Mouse (Mus musculus) CH12.LX (cell line): ENCODE data around the gene Ppm1k. TPM values are rescaled to one million over a fixed set of nuclear protein-coding genes. Genes with fewer than 3 reads are reported as not detected.

ENCODE experiments used
- DNase-seq: peaks from one replicate; pipeline ENCODE4 v3.0.0-alpha.2; 2013; ENCODE audit errors: extremely low read depth
- H3K27ac ChIP-seq: 2 replicates; pipeline ENCODE4 v1.5.1; 2012; ENCODE audit warnings: low read depth, mild to moderate bottlenecking, control low read depth, moderate library complexity; ENCODE audit not compliant: insufficient read depth
- H3K27me3 ChIP-seq: replicated peaks from 2 replicates; pipeline ENCODE3; 2012; ENCODE audit warnings: inconsistent platforms
- H3K36me3 ChIP-seq, 2 experiments: replicated peaks in 1 of 2; 2 replicates each; pipeline versions ENCODE3 to v1.6.1; 2012; ENCODE audit warnings: inconsistent platforms in 1 of 2, low read length in 1 of 2, mild to moderate bottlenecking in 1 of 2, mixed read lengths in 1 of 2, moderate library complexity in 1 of 2; ENCODE audit not compliant: control insufficient read depth in 1 of 2, insufficient read depth in 1 of 2
- H3K4me1 ChIP-seq, 2 experiments: 2 replicates each; pipeline ENCODE4 v1.6.1; 2012; ENCODE audit warnings: inconsistent platforms in 1 of 2, moderate library complexity in 1 of 2; ENCODE audit not compliant: insufficient read depth in 2 of 2, control insufficient read depth in 1 of 2
- H3K4me2 ChIP-seq: 2 replicates; pipeline ENCODE4 v1.6.1; 2012; ENCODE audit warnings: low read depth, mild to moderate bottlenecking, control low read depth; ENCODE audit not compliant: poor library complexity, insufficient read depth, severe bottlenecking
- H3K4me3 ChIP-seq, 3 experiments: fragments of 150-350 bp in 1 of 3; sonication (generic) in 1 of 3; replicated peaks in 1 of 3; 2 replicates each; pipeline versions ENCODE3 to v1.5.1; 2011 to 2012; ENCODE audit warnings: low read depth in 2 of 3, low read length in 2 of 3, mild to moderate bottlenecking in 2 of 3, moderate library complexity in 2 of 3, control low read depth in 1 of 3, improper control_type of control experiment in 1 of 3, inconsistent platforms in 1 of 3, mixed read lengths in 1 of 3; ENCODE audit not compliant: poor library complexity in 1 of 3
- H3K79me2 ChIP-seq: replicated peaks from 2 replicates; pipeline ENCODE4 v1.6.1; 2012; ENCODE audit warnings: mild to moderate bottlenecking, moderate library complexity; ENCODE audit not compliant: control insufficient read depth, poor library complexity, insufficient read depth, severe bottlenecking; ENCODE audit errors: extremely low read depth
- H3K9ac ChIP-seq: 2 replicates; pipeline ENCODE4 v1.6.1; 2012; ENCODE audit warnings: low read depth, mild to moderate bottlenecking, control low read depth, moderate library complexity; ENCODE audit not compliant: insufficient read depth
- H3K9me3 ChIP-seq: replicated peaks from 2 replicates; pipeline ENCODE3; 2012; ENCODE audit warnings: low read length, inconsistent platforms, mixed read lengths
- CHD1 ChIP-seq: IDR thresholded peaks from 2 replicates; pipeline ENCODE4 v1.6.1; 2012; ENCODE audit warnings: low read depth, low read length, improper control_type of control experiment, inconsistent platforms
- CTCF ChIP-seq, 2 experiments: IDR thresholded peaks in 1 of 2; conservative IDR thresholded peaks in 1 of 2; 2 replicates each; pipeline ENCODE4 v1.5.1; 2011 to 2012; ENCODE audit warnings: low read depth in 2 of 2, low read length in 2 of 2, improper control_type of control experiment in 1 of 2, inconsistent platforms in 1 of 2, mild to moderate bottlenecking in 1 of 2, moderate library complexity in 1 of 2
- E2F4 ChIP-seq: IDR thresholded peaks from 2 replicates; pipeline ENCODE4 v1.6.1; 2011; ENCODE audit warnings: low read depth, low read length, improper control_type of control experiment; ENCODE audit not compliant: insufficient replicate concordance
- ETS1 ChIP-seq: conservative IDR thresholded peaks from 2 replicates; pipeline ENCODE4 v1.6.1; 2012; ENCODE audit warnings: low read depth, mild to moderate bottlenecking, inconsistent platforms, low read length, improper control_type of control experiment, moderate library complexity
- MAFK ChIP-seq: IDR thresholded peaks from 2 replicates; pipeline ENCODE4 v1.6.1; 2011; ENCODE audit warnings: low read length, improper control_type of control experiment; ENCODE audit not compliant: insufficient replicate concordance
- MEF2A ChIP-seq: IDR thresholded peaks from 2 replicates; pipeline ENCODE4 v1.6.1; 2014; ENCODE audit warnings: low read depth, mild to moderate bottlenecking, inconsistent platforms, low read length, improper control_type of control experiment, borderline replicate concordance
- NELFE ChIP-seq: IDR thresholded peaks from 2 replicates; pipeline ENCODE4 v1.6.1; 2011; ENCODE audit warnings: low read depth, low read length, improper control_type of control experiment
- PAX5 ChIP-seq: IDR thresholded peaks from 2 replicates; pipeline ENCODE4 v1.6.1; 2012; ENCODE audit warnings: low read length, inconsistent platforms, mixed read lengths
- POLR2AphosphoS2 ChIP-seq: IDR thresholded peaks from 2 replicates; pipeline ENCODE4 v1.6.1; 2011; ENCODE audit warnings: low read depth, low read length, improper control_type of control experiment
- RCOR1 ChIP-seq: conservative IDR thresholded peaks from 2 replicates; pipeline ENCODE4 v1.6.1; 2012; ENCODE audit warnings: low read depth, mild to moderate bottlenecking, inconsistent platforms, low read length, improper control_type of control experiment
- TBP ChIP-seq: conservative IDR thresholded peaks from 2 replicates; pipeline ENCODE4 v1.6.1; 2011; ENCODE audit warnings: low read depth, low read length, improper control_type of control experiment
- ZMIZ1 ChIP-seq: IDR thresholded peaks from 2 replicates; pipeline ENCODE4 v1.6.1; 2012; ENCODE audit warnings: low read depth, mild to moderate bottlenecking, inconsistent platforms, low read length, improper control_type of control experiment
- ZNF384 ChIP-seq: IDR thresholded peaks from 2 replicates; pipeline ENCODE4 v1.6.1; 2012; ENCODE audit warnings: low read depth, low read length, improper control_type of control experiment, inconsistent platforms
- dilution Hi-C: fragments of 300-500 bp; cut with MboI; formaldehyde crosslinking; loops from 2 replicates; pipeline ENCODE4 v1.14.3; 2020; ENCODE audit warnings: low sequenced_read_pairs; ENCODE audit not compliant: extremely low pct_unique_long_range_greater_than_20kb, extremely low pct_ligation_motif_present
- in situ Hi-C: fragments of 300-500 bp; cut with MboI; formaldehyde crosslinking; loops from 3 replicates; pipeline ENCODE4 v1.14.3; 2019; ENCODE audit warnings: low sequenced_read_pairs, low pct_ligation_motif_present, low pct_unique_long_range_greater_than_20kb, mixed read lengths
- polyA plus RNA-seq: library from polyadenylated mRNA; unstranded; fragments of >175 nt; gene quantifications from 2 replicates; pipeline ENCODE4 v1.2.1, GENCODE M21; 2012; ENCODE audit warnings: low read depth; ENCODE audit not compliant: insufficient read length
- total RNA-seq, 2 experiments: library from RNA; depleted of rRNA; stranded (reverse); fragments of 300-350 nt in 1 of 2; fragments of >200 nt in 1 of 2; gene quantifications; 2 replicates each; pipeline ENCODE4 v1.2.3; 2012 to 2014

Gene Ppm1k
- total and polyA plus RNA-seq, 3 experiments, result 10.5 to 17.1 (median 15.1) TPM

GRCm38 (mm10) chr6:57563454-57563853 lies 28.2 kb upstream of the Ppm1k start:
- in situ Hi-C loops (loop anchor here (10.0 to 25.0 kb wide), 3 partner anchors 151 to 759 kb away; partner anchors contain the start of genes Vmn1r19 and Vmn1r21), dilution Hi-C loops (no loop called here)
- H3K9me3 ChIP-seq, result peaks cover 6% of the 10 kb centered on the region
- H3K27ac ChIP-seq, result no peak overlapping the region
- no peak overlapping the region for H3K4me2 ChIP-seq
- H3K4me1 ChIP-seq, result no peaks in the 10 kb centered on the region
- no peaks in the 10 kb centered on the region for H3K79me2 ChIP-seq
- no peak overlapping the region for H3K9ac ChIP-seq
- DNase-seq, result no peak
- no peak overlapping the region for H3K4me3 ChIP-seq
- no peak for TF ChIP-seq POLR2AphosphoS2
- no peak for TF ChIP-seq ZMIZ1
- H3K36me3 ChIP-seq, result no peaks in the 10 kb centered on the region
- no peaks in the 10 kb centered on the region for H3K27me3 ChIP-seq

GRCm38 (mm10) chr6:57557796-57558317 lies 22.6 kb upstream of the Ppm1k start:
- H3K9ac ChIP-seq, result no peak overlapping the region
- H3K9me3 ChIP-seq, result peaks cover 6% of the 10 kb centered on the region
- H3K79me2 ChIP-seq, result no peaks in the 10 kb centered on the region
- dilution Hi-C loops (no loop called here), in situ Hi-C loops (loop anchor here (25.0 kb wide), 2 partner anchors 146 to 304 kb away; partner anchors contain the start of genes Vmn1r19 and Vmn1r21)
- DNase-seq, result no peak
- H3K4me1 ChIP-seq, result no peaks in the 10 kb centered on the region
- H3K27me3 ChIP-seq, result no peaks in the 10 kb centered on the region
- H3K4me2 ChIP-seq, result no peak overlapping the region
- no peaks in the 10 kb centered on the region for H3K36me3 ChIP-seq
- H3K27ac ChIP-seq, result no peak overlapping the region
- TF ChIP-seq MAFK (no peak), CTCF (conservative IDR thresholded peaks at IDR 0.05 in 1 of 2, IDR thresholded peaks at IDR 0.05 in 1 of 2; ENCODE audit: low read depth in 2 of 2, low read length in 2 of 2) (no peak), NELFE (no peak)
- H3K4me3 ChIP-seq, result no peak overlapping the region

GRCm38 (mm10) chr6:57551211-57551796 lies 16.0 kb upstream of the Ppm1k start:
- Histone ChIP-seq H3K9me3 (no peaks in the 10 kb centered on the region), H3K4me3 (no peak overlapping the region), H3K27ac (no peak overlapping the region), H3K4me1 (no peaks in the 10 kb centered on the region), H3K9ac (no peak overlapping the region), H3K79me2 (no peaks in the 10 kb centered on the region), H3K4me2 (no peak overlapping the region), H3K27me3 (no peaks in the 10 kb centered on the region), H3K36me3 (no peaks in the 10 kb centered on the region)
- in situ Hi-C loops (loop anchor here (25.0 kb wide), 2 partner anchors 139 to 311 kb away; partner anchors contain the start of genes Vmn1r19 and Vmn1r21), dilution Hi-C loops (no loop called here)
- no peak for TF ChIP-seq TBP
- no peak for TF ChIP-seq CHD1
- no peak for TF ChIP-seq MEF2A
- no peak for TF ChIP-seq RCOR1
- no peak for TF ChIP-seq PAX5
- no peak for TF ChIP-seq ETS1
- TF ChIP-seq ZNF384, result no peak
- no peak for TF ChIP-seq E2F4
- DNase-seq, result no peak
